Mouse (Mus musculus) midbrain, postnatal 0 days (tissue): ENCODE data around the gene Zfp786. TPM values are rescaled to one million over a fixed set of nuclear protein-coding genes. Genes with fewer than 3 reads are reported as not detected.

Experiments
- ATAC-seq: fragments of 200-750 bp; cut with Nextera tagmentation; 2 replicates; pipeline ENCODE4 v1.8.0; 2017; ENCODE audit warnings: moderate number of reproducible peaks, mild to moderate bottlenecking, moderate TSS enrichment, moderate library complexity; ENCODE audit not compliant: low FRiP score
- DNase-seq: peaks from one replicate; pipeline ENCODE4 v3.0.0-alpha.2; 2015; ENCODE audit warnings: low spot score
- H3K27ac ChIP-seq: fragments of 300-500 bp; sonication (generic); 2 replicates; pipeline ENCODE4 v1.5.1; 2014; ENCODE audit warnings: low read depth, mild to moderate bottlenecking, low read length, mixed read lengths
- H3K27me3 ChIP-seq: fragments of 300-500 bp; sonication (generic); 2 replicates; pipeline ENCODE4 v1.6.1; 2014; ENCODE audit warnings: low read length, control low read depth, mixed read lengths; ENCODE audit not compliant: insufficient read depth
- H3K36me3 ChIP-seq: fragments of 300-500 bp; sonication (generic); 2 replicates; pipeline ENCODE4 v1.6.1; 2014; ENCODE audit warnings: low read length, control low read depth, mixed read lengths; ENCODE audit not compliant: insufficient read depth
- H3K4me1 ChIP-seq: fragments of 300-500 bp; sonication (generic); 2 replicates; pipeline ENCODE4 v1.6.1; 2014; ENCODE audit warnings: mild to moderate bottlenecking, control low read depth, antibody characterized with exemption, low read length, mixed read lengths; ENCODE audit not compliant: insufficient read depth
- H3K4me2 ChIP-seq: fragments of 300-500 bp; sonication (generic); 2 replicates; pipeline ENCODE4 v1.6.1; 2014; ENCODE audit warnings: low read depth, mild to moderate bottlenecking, low read length, mixed read lengths; ENCODE audit not compliant: poor library complexity, severe bottlenecking
- H3K4me3 ChIP-seq: fragments of 300-500 bp; sonication (generic); 2 replicates; pipeline ENCODE4 v1.5.1; 2014; ENCODE audit warnings: low read depth, mild to moderate bottlenecking, low read length, moderate library complexity
- H3K9ac ChIP-seq: fragments of 300-500 bp; sonication (generic); replicated peaks from 2 replicates; pipeline ENCODE4 v1.6.1; 2014; ENCODE audit warnings: mild to moderate bottlenecking, low read length, moderate library complexity, mixed read lengths; ENCODE audit not compliant: poor library complexity, severe bottlenecking
- H3K9me3 ChIP-seq: fragments of 300-500 bp; sonication (generic); 2 replicates; pipeline ENCODE4 v1.6.1; 2016; ENCODE audit warnings: low read length, control low read depth
- CTCF ChIP-seq: IDR thresholded peaks from 2 replicates; pipeline ENCODE4 v1.5.1; 2016; ENCODE audit warnings: antibody characterized with exemption, mild to moderate bottlenecking
- WGBS: fragments of 180-500 bp; shearing (Covaris S2); extraction: QIAGEN DNeasy Blood & Tissue Kit; methylation state at CpG from one replicate; pipeline ENCODE4 v1.1.7; 2014; 5-methylcytosine and 5-hydroxymethylcytosine counted together
- polyA plus RNA-seq: library from polyadenylated mRNA; unstranded; fragments of >200 nt; fragmentation: Nextera tagmentation; extraction: Ambion mirVana; gene quantifications from 2 replicates; pipeline ENCODE4 v1.2.1, GENCODE M21; 2015
- total RNA-seq: library from RNA; depleted of rRNA; stranded (reverse); fragments of >200 nt; gene quantifications from 2 replicates; pipeline ENCODE4 v1.2.3, GENCODE M21; 2014

The Zfp786 gene
- total and polyA plus RNA-seq, 2 experiments from 2014 or later = 7.7 to 16.8 TPM

DNA sequence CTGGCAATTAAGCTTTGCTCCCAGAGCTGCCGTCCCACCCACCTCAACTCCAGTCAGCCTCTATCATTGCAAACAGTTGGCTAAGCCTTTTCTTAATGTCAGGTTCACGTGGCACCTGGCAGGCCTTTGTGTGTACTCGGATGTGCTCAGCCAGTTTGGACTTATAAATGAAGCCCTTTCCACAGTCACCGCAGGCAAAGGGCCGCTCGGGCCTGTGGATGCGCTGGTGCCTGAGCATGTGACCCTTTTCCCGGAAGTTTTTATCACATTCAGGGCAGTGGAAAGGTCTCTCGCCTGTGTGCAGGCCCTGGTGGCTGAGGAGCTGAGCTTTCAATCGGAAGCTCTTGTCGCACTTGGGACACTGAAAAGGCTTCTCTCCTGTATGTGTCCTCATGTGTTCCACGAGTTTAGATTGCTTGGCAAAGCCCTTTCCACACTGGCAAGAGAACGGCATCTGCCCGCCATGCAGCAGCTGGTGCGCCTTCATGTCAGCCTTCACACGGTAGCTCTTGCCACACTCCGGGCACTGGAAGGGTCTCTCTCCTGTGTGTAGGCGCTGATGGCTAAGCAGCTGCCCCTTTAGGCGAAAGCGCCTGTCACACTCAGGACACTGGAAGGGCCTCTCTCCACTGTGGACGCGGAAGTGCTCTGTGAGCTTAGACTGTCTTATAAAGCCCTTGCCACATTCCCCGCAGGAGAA, 10.9 kb downstream of the Zfp786 start:
- Histone ChIP-seq H3K4me3 (no peak overlapping the region), H3K9ac (no peak overlapping the region), H3K4me2 (no peak overlapping the region), H3K4me1 (no peaks in the 10 kb centered on the region), H3K9me3 (no peaks in the 10 kb centered on the region), H3K36me3 (peaks cover 41% of the 10 kb centered on the region), H3K27me3 (no peaks in the 10 kb centered on the region), H3K27ac (no peak overlapping the region)
- ATAC-seq (no peak), DNase-seq (no peak)
- TF ChIP-seq CTCF = no peak
- WGBS = 94% methylated on average over 23 of the region's 23 CpGs

DNA sequence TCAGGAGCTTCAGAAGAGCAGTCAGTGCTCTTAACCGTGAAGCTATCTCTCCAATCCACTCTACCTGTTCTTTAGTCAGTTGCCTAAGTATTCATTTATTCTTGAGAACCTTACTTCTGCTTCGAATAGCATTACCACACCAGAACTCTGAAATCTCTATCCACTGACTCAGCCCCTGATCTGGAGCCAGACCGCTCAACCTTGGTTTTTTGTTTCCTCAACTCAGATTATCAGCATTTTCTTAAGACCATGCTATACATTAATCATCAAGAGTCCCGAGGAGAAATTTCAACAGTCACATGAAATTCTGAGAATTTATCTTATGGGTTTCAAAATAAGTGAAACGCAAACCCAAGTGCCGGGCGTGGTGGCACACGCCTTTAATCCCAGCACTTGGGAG, 11.9 kb downstream of the Zfp786 start:
- H3K27ac ChIP-seq = no peak overlapping the region
- H3K9ac ChIP-seq = no peak overlapping the region
- no peak for ATAC-seq
- no peak overlapping the region for H3K4me3 ChIP-seq
- H3K9me3 ChIP-seq = no peaks in the 10 kb centered on the region
- 94% methylated on average over 8 of the region's 8 CpGs for WGBS
- H3K27me3 ChIP-seq = no peaks in the 10 kb centered on the region
- DNase-seq = no peak
- no peaks in the 10 kb centered on the region for H3K4me1 ChIP-seq
- H3K36me3 ChIP-seq = peaks cover 37% of the 10 kb centered on the region
- TF ChIP-seq CTCF = no peak
- H3K4me2 ChIP-seq = no peak overlapping the region

DNA sequence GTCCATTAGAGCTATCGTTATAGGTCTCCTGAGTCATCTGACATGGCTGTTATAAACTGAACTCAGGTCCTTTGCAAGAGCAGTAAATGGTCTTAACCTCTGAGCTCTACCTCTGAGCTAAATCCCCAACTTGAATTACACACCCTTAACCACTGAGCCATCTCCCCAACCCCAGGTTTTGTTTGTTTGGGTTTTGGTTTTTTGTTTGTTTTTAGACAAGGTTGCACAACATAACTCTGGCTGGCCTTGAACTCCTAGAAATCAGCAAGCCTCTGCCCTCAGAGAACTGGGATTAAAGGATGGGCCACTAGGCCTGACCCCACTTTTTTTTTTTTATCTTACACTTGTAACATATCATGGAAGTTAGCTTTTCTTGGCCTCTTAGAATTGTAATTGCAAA, 14.5 kb downstream of the Zfp786 start:
- Histone ChIP-seq H3K4me1 (peaks cover 7% of the 10 kb centered on the region; the same call in 1 of the 2 replicates), H3K4me2 (no peak overlapping the region), H3K4me3 (no peak overlapping the region), H3K9me3 (no peaks in the 10 kb centered on the region), H3K9ac (no peak overlapping the region), H3K27ac (no peak overlapping the region), H3K27me3 (no peaks in the 10 kb centered on the region), H3K36me3 (peaks cover 17% of the 10 kb centered on the region)
- ATAC-seq (no peak), DNase-seq (no peak)
- no peak for TF ChIP-seq CTCF
- WGBS = 95% methylated on average over 1 of the region's 1 CpGs

DNA sequence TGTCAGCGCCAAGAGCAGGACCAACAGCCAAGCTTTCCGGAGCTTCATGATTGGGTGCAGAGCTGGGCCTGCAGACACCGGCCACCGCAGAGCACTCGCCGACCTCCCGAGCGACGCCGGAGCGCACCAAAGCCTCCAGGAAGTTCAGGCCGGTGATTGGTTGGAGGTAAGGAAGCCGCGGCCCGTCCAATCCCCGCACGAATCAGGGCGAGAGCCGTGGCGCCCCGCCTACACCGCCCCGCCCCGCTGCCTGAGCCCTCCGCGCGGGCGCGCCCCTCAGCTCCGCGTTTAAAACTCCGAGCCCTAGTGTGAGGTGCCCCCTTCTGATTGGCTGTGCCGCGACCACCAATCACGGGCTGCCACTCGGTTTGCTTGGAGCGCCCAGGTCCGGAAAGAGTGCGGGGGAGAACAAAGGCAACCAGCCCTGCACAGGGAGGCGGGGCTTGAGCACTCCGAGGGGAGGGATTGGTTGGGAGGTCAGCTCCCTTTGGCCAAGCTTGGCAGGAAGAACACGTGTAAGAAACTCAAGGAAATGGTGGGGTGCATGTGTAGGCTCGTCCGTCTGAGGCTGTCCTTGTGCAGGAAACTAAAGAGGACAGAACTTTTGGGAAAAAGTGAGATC, 17.3 kb downstream of the Zfp786 start, which contains the start of gene Pdia4:
Gene Pdia4 (minus strand): TSS at position 174 of the 622 bp plus-strand sequence.
- peak within 1 kb of the TSS; percentile 71 for H3K4me2 ChIP-seq
- peak; percentile 100 for ATAC-seq
- H3K4me1 ChIP-seq = peaks cover 7% of the 10 kb centered on the region; the same call in 1 of the 2 replicates
- H3K27ac ChIP-seq = peak within 1 kb of the TSS; percentile 86
- H3K9ac ChIP-seq = peak within 1 kb of the TSS; percentile 66
- H3K9me3 ChIP-seq = no peaks in the 10 kb centered on the region
- peak within 1 kb of the TSS; percentile 67 for H3K4me3 ChIP-seq
- DNase-seq = peak; percentile 98
- H3K36me3 ChIP-seq = no peaks in the 10 kb centered on the region; the same call in 1 of the 2 replicates
- under 1% methylated on average over 44 of the region's 44 CpGs for WGBS
- H3K27me3 ChIP-seq = no peaks in the 10 kb centered on the region
- TF ChIP-seq CTCF = no peak

DNA sequence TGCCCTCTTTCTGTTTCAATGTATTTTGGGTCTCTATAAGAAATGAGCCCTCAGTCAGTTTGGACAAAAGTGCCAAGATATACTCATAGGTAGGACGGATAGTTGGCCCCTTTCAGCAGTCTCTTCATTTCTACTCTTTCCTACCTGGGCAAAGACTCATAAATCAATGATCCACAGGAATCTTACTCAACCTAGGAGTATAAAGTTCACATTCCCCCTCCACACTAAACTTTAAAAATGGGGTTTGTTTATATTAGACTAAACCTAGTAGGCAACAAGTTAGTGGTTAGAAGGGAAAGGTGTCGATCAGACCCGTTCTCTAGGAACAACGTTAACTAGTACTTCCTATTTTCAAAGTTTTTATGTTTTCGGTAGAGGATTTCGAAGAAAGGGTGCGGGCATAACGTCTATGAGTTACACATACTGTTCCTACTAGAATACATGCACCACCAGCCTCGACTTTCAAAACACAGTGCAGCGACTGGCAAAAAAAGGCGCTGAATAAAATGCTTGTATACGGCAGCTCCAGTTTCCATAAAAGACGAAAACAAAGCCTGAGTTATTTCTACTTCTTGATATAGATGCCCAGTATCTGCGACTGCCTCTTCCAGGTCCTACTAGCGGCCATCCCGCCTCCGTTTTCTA, 18.3 kb downstream of the Zfp786 start:
- ATAC-seq (no peak), DNase-seq (no peak)
- peak overlapping the region; percentile 71 for H3K4me2 ChIP-seq
- no peaks in the 10 kb centered on the region for H3K9me3 ChIP-seq
- H3K27ac ChIP-seq = peak overlapping the region; percentile 86
- H3K9ac ChIP-seq = peak overlapping the region; percentile 66
- H3K27me3 ChIP-seq = no peaks in the 10 kb centered on the region
- H3K36me3 ChIP-seq = no peaks in the 10 kb centered on the region
- 1% methylated on average over 17 of the region's 17 CpGs for WGBS
- H3K4me3 ChIP-seq = peak overlapping the region; percentile 67
- H3K4me1 ChIP-seq = peaks cover 7% of the 10 kb centered on the region; the same call in 1 of the 2 replicates
- TF ChIP-seq CTCF = no peak

DNA sequence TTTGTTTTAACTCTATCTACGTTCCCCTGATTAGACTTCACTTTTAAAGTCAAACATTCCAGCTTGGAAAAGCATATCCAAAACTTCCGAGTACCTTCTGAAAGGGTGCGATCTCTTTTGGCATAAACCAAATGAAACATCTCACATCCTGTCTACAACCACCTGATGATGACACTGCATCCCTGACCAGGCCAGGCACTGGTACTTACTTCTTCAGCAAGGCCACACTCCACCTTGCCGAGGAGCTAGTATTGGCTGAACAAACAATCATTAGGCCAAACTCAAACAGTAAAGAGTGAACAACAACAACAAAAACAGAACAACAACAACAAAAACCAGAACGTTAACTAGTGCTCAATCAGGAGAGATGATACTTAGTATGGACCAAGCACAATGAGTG, 19.3 kb downstream of the Zfp786 start:
- no peak for TF ChIP-seq CTCF
- ATAC-seq (no peak), DNase-seq (no peak)
- H3K4me3 ChIP-seq = no peak overlapping the region
- H3K4me2 ChIP-seq = peak overlapping the region; percentile 71
- WGBS = 73% methylated on average over 5 of the region's 5 CpGs
- no peaks in the 10 kb centered on the region for H3K27me3 ChIP-seq
- H3K36me3 ChIP-seq = peaks cover 6% of the 10 kb centered on the region; the same call in 1 of the 2 replicates
- H3K9me3 ChIP-seq = no peaks in the 10 kb centered on the region
- no peak overlapping the region for H3K27ac ChIP-seq
- H3K4me1 ChIP-seq = peaks cover 7% of the 10 kb centered on the region; the same call in 1 of the 2 replicates
- no peak overlapping the region for H3K9ac ChIP-seq
